23 mouse cellular contexts compared by ENCODE assay signal in the genomic region with DNA sequence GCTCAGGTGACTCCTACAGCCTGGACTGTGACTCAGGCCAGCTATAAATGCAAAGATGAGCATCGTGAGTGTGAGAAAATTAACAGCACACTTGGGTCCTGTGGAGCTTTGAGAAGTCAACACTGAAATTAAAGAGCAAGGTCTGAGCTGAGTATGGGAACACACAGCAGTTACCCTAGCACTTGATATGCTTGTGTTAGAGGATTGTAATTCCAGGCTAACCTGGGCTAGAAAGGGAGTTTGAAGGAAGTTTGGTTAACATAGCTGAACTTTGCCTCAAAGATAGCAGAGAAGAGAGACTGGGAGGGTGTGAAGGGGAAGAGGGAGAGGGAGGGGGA.
DNase-seq lines count a peak whose midpoint lies in the region; ATAC-seq and TF ChIP-seq lines count a peak whose summit lies in the region.
"Had no signal": no experiment of that assay in that cellular context is flagged by ENCODE, and none has a peak within 500 bp of the region (broad histone marks: within the 10 kb centered on the region; RNA-seq: fewer than 3 reads in every experiment).

No protein-coding gene starts in this region.

- no peak for TF ChIP-seq CTCF in midbrain, postnatal 0 days (IDR thresholded peaks at IDR 0.05)

- H3K27ac ChIP-seq in hindbrain, embryonic 10.5 days: peak overlapping the region; percentile 40; the same call in 1 of the 2 replicates
- no peak overlapping the region; the same call in 1 of the 2 replicates for H3K27ac ChIP-seq in hindbrain, embryonic 11.5 days (ENCODE audit: low read depth, low read length)
- no peak overlapping the region for H3K27ac ChIP-seq in midbrain, embryonic 13.5 days
- H3K27ac ChIP-seq in midbrain, postnatal 0 days (ENCODE audit: low read depth, low read length): no peak overlapping the region
- peak overlapping the region; percentile 60 for H3K27ac ChIP-seq in hindbrain, embryonic 14.5 days
- no peak overlapping the region for H3K27ac ChIP-seq in neural tube, embryonic 15.5 days (replicated peaks)
- H3K27ac ChIP-seq: embryonic facial prominence, embryonic 15.5 days; limb, embryonic 12.5 days; macrophage had no signal

- no peaks in the 10 kb centered on the region for H3K9me3 ChIP-seq in hindbrain, embryonic 10.5 days
- no peaks in the 10 kb centered on the region for H3K9me3 ChIP-seq in hindbrain, embryonic 11.5 days (ENCODE audit: control insufficient read depth, low read length)
- no peaks in the 10 kb centered on the region for H3K9me3 ChIP-seq in midbrain, embryonic 13.5 days
- H3K9me3 ChIP-seq in midbrain, postnatal 0 days (ENCODE audit: low read length): no peaks in the 10 kb centered on the region
- H3K9me3 ChIP-seq in hindbrain, embryonic 14.5 days (ENCODE audit: control insufficient read depth, low read length): no peaks in the 10 kb centered on the region
- H3K9me3 ChIP-seq in neural tube, embryonic 15.5 days (replicated peaks): no peaks in the 10 kb centered on the region
- H3K9me3 ChIP-seq: embryonic facial prominence, embryonic 15.5 days; limb, embryonic 12.5 days had no signal

- no peak overlapping the region for H3K9ac ChIP-seq in hindbrain, embryonic 11.5 days (ENCODE audit: low read depth, low read length)
- no peak overlapping the region for H3K9ac ChIP-seq in midbrain, embryonic 13.5 days (replicated peaks)
- H3K9ac ChIP-seq in midbrain, postnatal 0 days (replicated peaks; ENCODE audit: low read length, poor library complexity, severe bottlenecking): no peak overlapping the region
- H3K9ac ChIP-seq in hindbrain, embryonic 14.5 days: no peak overlapping the region
- no peak overlapping the region for H3K9ac ChIP-seq in neural tube, embryonic 15.5 days (replicated peaks)
- H3K9ac ChIP-seq: embryonic facial prominence, embryonic 15.5 days; limb, embryonic 12.5 days; liver, postnatal 0 days had no signal

- DNase-seq in hindbrain, embryonic 10.5 days (ENCODE audit: low spot score): no peak
- DNase-seq in hindbrain, embryonic 11.5 days (ENCODE audit: low spot score): no peak
- no peak for DNase-seq in midbrain, postnatal 0 days (ENCODE audit: low spot score)
- no peak for DNase-seq in hindbrain, embryonic 14.5 days (ENCODE audit: low spot score)
- DNase-seq in frontal cortex, postnatal 36 days (ENCODE audit: low spot score in 2 of 2): no peak
- no peak for DNase-seq in thymus, postnatal 36 days
- DNase-seq: adrenal gland, postnatal 25 days; cerebellum, adult 8-10 months; cerebellum, postnatal 36 days; kidney, adult 8-10 months; kidney, postnatal 10 days; liver, postnatal 0 days; right cerebral cortex, adult 18-20 months; right cerebral cortex, postnatal 4 days; thymus, postnatal 4 days had no signal

- no peaks in the 10 kb centered on the region for H3K27me3 ChIP-seq in hindbrain, embryonic 10.5 days (ENCODE audit: insufficient read depth, poor library complexity, severe bottlenecking)
- no peaks in the 10 kb centered on the region for H3K27me3 ChIP-seq in hindbrain, embryonic 11.5 days (ENCODE audit: control insufficient read depth, insufficient read depth, low read length)
- H3K27me3 ChIP-seq in midbrain, embryonic 13.5 days: no peaks in the 10 kb centered on the region
- no peaks in the 10 kb centered on the region for H3K27me3 ChIP-seq in midbrain, postnatal 0 days (ENCODE audit: insufficient read depth, low read length)
- H3K27me3 ChIP-seq in hindbrain, embryonic 14.5 days (ENCODE audit: control insufficient read depth, insufficient read depth, low read length): no peaks in the 10 kb centered on the region
- H3K27me3 ChIP-seq in neural tube, embryonic 15.5 days (replicated peaks): no peaks in the 10 kb centered on the region
- H3K27me3 ChIP-seq: embryonic facial prominence, embryonic 15.5 days; limb, embryonic 12.5 days had no signal

- peaks cover 5% of the 10 kb centered on the region; the same call in 1 of the 2 replicates for H3K4me1 ChIP-seq in hindbrain, embryonic 10.5 days (replicated peaks)
- H3K4me1 ChIP-seq in hindbrain, embryonic 11.5 days (replicated peaks; ENCODE audit: control insufficient read depth, insufficient read depth, low read length): no peaks in the 10 kb centered on the region
- H3K4me1 ChIP-seq in midbrain, embryonic 13.5 days (replicated peaks): peaks cover 7% of the 10 kb centered on the region; the same call in 1 of the 2 replicates
- H3K4me1 ChIP-seq in midbrain, postnatal 0 days (ENCODE audit: insufficient read depth, low read length): no peaks in the 10 kb centered on the region
- H3K4me1 ChIP-seq in hindbrain, embryonic 14.5 days (replicated peaks; ENCODE audit: control insufficient read depth, insufficient read depth, low read length): 0 out of 2 replicates have a peak, but pooled peaks cover 8% of the 10 kb centered on the region
- peaks cover 8% of the 10 kb centered on the region; the same call in 1 of the 2 replicates for H3K4me1 ChIP-seq in neural tube, embryonic 15.5 days
- H3K4me1 ChIP-seq: embryonic facial prominence, embryonic 15.5 days had no signal

- WGBS in hindbrain, embryonic 10.5 days: 56% methylated on average over 1 of the region's 1 CpGs
- WGBS in hindbrain, embryonic 11.5 days: 49% methylated on average over 1 of the region's 1 CpGs
- 39% methylated on average over 1 of the region's 1 CpGs for WGBS in midbrain, embryonic 13.5 days
- WGBS in midbrain, postnatal 0 days: 35% methylated on average over 1 of the region's 1 CpGs
- 21% methylated on average over 1 of the region's 1 CpGs for whole genome bisulfite sequencing in hindbrain, embryonic 14.5 days
- WGBS in neural tube, embryonic 15.5 days: 20% methylated on average over 1 of the region's 1 CpGs

- no peak; the same call in none of the 2 replicates for ATAC-seq in hindbrain, embryonic 11.5 days (ENCODE audit: low FRiP score)
- peak; percentile 62 for ATAC-seq in midbrain, embryonic 13.5 days
- ATAC-seq in midbrain, postnatal 0 days (ENCODE audit: low FRiP score): no peak
- ATAC-seq in hindbrain, embryonic 14.5 days (ENCODE audit: low FRiP score): no peak
- ATAC-seq in neural tube, embryonic 15.5 days (ENCODE audit: low FRiP score): no peak
- ATAC-seq: inflammation-experienced regulatory T-cells, adult 6 months; liver, postnatal 0 days; lung, postnatal 0 days had no signal

- no peak overlapping the region for H3K4me3 ChIP-seq in hindbrain, embryonic 10.5 days
- H3K4me3 ChIP-seq in hindbrain, embryonic 11.5 days (ENCODE audit: low read depth, low read length): no peak overlapping the region
- no peak overlapping the region for H3K4me3 ChIP-seq in midbrain, embryonic 13.5 days (replicated peaks)
- H3K4me3 ChIP-seq in midbrain, postnatal 0 days (ENCODE audit: low read depth, low read length): no peak overlapping the region
- H3K4me3 ChIP-seq in hindbrain, embryonic 14.5 days (replicated peaks; ENCODE audit: low read length): no peak overlapping the region
- H3K4me3 ChIP-seq in neural tube, embryonic 15.5 days (replicated peaks): no peak overlapping the region
- H3K4me3 ChIP-seq: embryonic facial prominence, embryonic 15.5 days; limb, embryonic 12.5 days had no signal

- no peak overlapping the region for H3K4me2 ChIP-seq in hindbrain, embryonic 11.5 days (replicated peaks; ENCODE audit: low read depth, low read length)
- H3K4me2 ChIP-seq in midbrain, embryonic 13.5 days (replicated peaks): 0 out of 2 replicates have a peak overlapping the region, but pooled peaks have one; percentile 20
- H3K4me2 ChIP-seq in midbrain, postnatal 0 days (ENCODE audit: low read depth, low read length, poor library complexity, severe bottlenecking): no peak overlapping the region
- peak overlapping the region; percentile 18 for H3K4me2 ChIP-seq in hindbrain, embryonic 14.5 days (replicated peaks)
- H3K4me2 ChIP-seq in neural tube, embryonic 15.5 days: peak overlapping the region; percentile 35
- H3K4me2 ChIP-seq: embryonic facial prominence, embryonic 15.5 days; limb, embryonic 12.5 days; liver, embryonic 11.5 days had no signal

- no peaks in the 10 kb centered on the region for H3K36me3 ChIP-seq in hindbrain, embryonic 10.5 days
- no peaks in the 10 kb centered on the region for H3K36me3 ChIP-seq in hindbrain, embryonic 11.5 days (ENCODE audit: control insufficient read depth, insufficient read depth, low read length)
- no peaks in the 10 kb centered on the region for H3K36me3 ChIP-seq in midbrain, embryonic 13.5 days
- H3K36me3 ChIP-seq in midbrain, postnatal 0 days (ENCODE audit: insufficient read depth, low read length): no peaks in the 10 kb centered on the region
- H3K36me3 ChIP-seq in hindbrain, embryonic 14.5 days (replicated peaks; ENCODE audit: control insufficient read depth, insufficient read depth): no peaks in the 10 kb centered on the region
- no peaks in the 10 kb centered on the region for H3K36me3 ChIP-seq in neural tube, embryonic 15.5 days
- H3K36me3 ChIP-seq: embryonic facial prominence, embryonic 15.5 days; limb, embryonic 12.5 days had no signal

Comparison
In these comparisons a context has a peak if more than half of its experiments do, and no peak if none do; other contexts are left out.
1. H3K27ac ChIP-seq: peak in hindbrain, embryonic 10.5 days (single experiment) and hindbrain, embryonic 14.5 days (single experiment); none in hindbrain, embryonic 11.5 days (single experiment), midbrain, embryonic 13.5 days (single experiment), midbrain, postnatal 0 days (single experiment) and neural tube, embryonic 15.5 days (single experiment).
2. H3K4me2 ChIP-seq: peak in midbrain, embryonic 13.5 days (single experiment), hindbrain, embryonic 14.5 days (single experiment) and neural tube, embryonic 15.5 days (single experiment); none in hindbrain, embryonic 11.5 days (single experiment) and midbrain, postnatal 0 days (single experiment).